ENCODE assay signal across 10 mouse cellular contexts in genomic region chr9:121936952-121937351, GRCm38 (mm10). TPM values are rescaled to one million over a fixed set of nuclear protein-coding genes. Genes with fewer than 3 reads are reported as not detected.
A peak's percentile ranks its signal among the peaks of the same experiment; 100 is the strongest.
DNase-seq lines count a peak whose midpoint lies in the region; ATAC-seq and TF ChIP-seq lines count a peak whose summit lies in the region.
"Had no signal": no experiment of that assay in that cellular context is flagged by ENCODE, and none has a peak within 500 bp of the region (broad histone marks: within the 10 kb centered on the region; RNA-seq: fewer than 3 reads in every experiment).

No protein-coding gene starts in this region.

- no peak overlapping the region for H3K9ac ChIP-seq in limb, embryonic 14.5 days (ENCODE audit: low read depth, low read length, severe bottlenecking)
- H3K9ac ChIP-seq: embryonic facial prominence, embryonic 15.5 days had no signal

- no peak for TF ChIP-seq POLR2A in limb, embryonic 14.5 days (IDR thresholded peaks at IDR 0.05; ENCODE audit: borderline replicate concordance, extremely low read depth, insufficient read depth, insufficient read length)

- no peaks in the 10 kb centered on the region for H3K4me1 ChIP-seq in limb, embryonic 14.5 days (ENCODE audit: control insufficient read depth, insufficient read depth, low read length)
- H3K4me1 ChIP-seq: embryonic facial prominence, embryonic 15.5 days had no signal

- peak overlapping the region; percentile 39; the same call in 1 of the 2 replicates for H3K4me2 ChIP-seq in limb, embryonic 14.5 days (replicated peaks; ENCODE audit: low read depth, low read length, severe bottlenecking)

- no peaks in the 10 kb centered on the region for H3K36me3 ChIP-seq in limb, embryonic 14.5 days (ENCODE audit: control insufficient read depth, insufficient read depth, low read length)
- H3K36me3 ChIP-seq: embryonic facial prominence, embryonic 15.5 days had no signal

- no peaks in the 10 kb centered on the region for H3K9me3 ChIP-seq in limb, embryonic 14.5 days (ENCODE audit: control insufficient read depth, low read length)
- H3K9me3 ChIP-seq: embryonic facial prominence, embryonic 15.5 days had no signal

- H3K27ac ChIP-seq in limb, embryonic 14.5 days (replicated peaks; ENCODE audit: low read depth, low read length): no peak overlapping the region
- H3K27ac ChIP-seq: embryonic facial prominence, embryonic 15.5 days had no signal

- no peak overlapping the region for H3K4me3 ChIP-seq in limb, embryonic 14.5 days (replicated peaks; ENCODE audit: low read length)

- ATAC-seq in limb, embryonic 14.5 days (ENCODE audit: low FRiP score, low read depth): no peak

- peak; percentile 34 for DNase-seq in retina, postnatal 1 day
- no peak for DNase-seq in retina, embryonic 14.5 days (ENCODE audit: low spot score)
- DNase-seq in cerebellum, adult 9-11 months: peak; percentile 59
- no peak for DNase-seq in limb, embryonic 14.5 days (ENCODE audit: low spot score)
- DNase-seq in testis, postnatal 14 days (ENCODE audit: low spot score): peak; percentile 68
- no peak for DNase-seq in gastrocnemius, adult 8-10 months (ENCODE audit: low spot score in 2 of 2)
- DNase-seq in yolk sac, embryonic 10.5 days (ENCODE audit: low spot score): no peak

- H3K27me3 ChIP-seq in limb, embryonic 14.5 days (ENCODE audit: control insufficient read depth, insufficient read depth, low read length): no peaks in the 10 kb centered on the region
- H3K27me3 ChIP-seq: embryonic facial prominence, embryonic 15.5 days had no signal

- WGBS in limb, embryonic 14.5 days: 81% methylated on average over 1 of the region's 1 CpGs

RNA-seq across cellular contexts. Expression of gene Fam198a, which starts 13.8 kb away (rescaled TPM):
- 8.7 and 11.4 TPM in 2 replicates for polyA plus RNA-seq in limb, embryonic 14.5 days (2012; rRNA removed)
- 6.4 and 6.7 TPM in 2 replicates for polyA plus RNA-seq in limb, embryonic 14.5 days (2014; fragmentation: Nextera tagmentation; extraction: Ambion mirVana)
- under 1 TPM; 0.31 to 0.94 (median 0.60) TPM for total RNA-seq in gastrocnemius, adult 8-10 months (2022)
- total RNA-seq: hematopoietic stem cell, adult 5-6 weeks had no signal

RNA-seq across cellular contexts. Expression of gene Cyp8b1, which starts 20.8 kb away (rescaled TPM):
- polyA plus RNA-seq in limb, embryonic 14.5 days (2012; rRNA removed): not detected in 2 replicates
- polyA plus RNA-seq in limb, embryonic 14.5 days (2014; fragmentation: Nextera tagmentation; extraction: Ambion mirVana): not detected in 2 replicates
- not detected for total RNA-seq in gastrocnemius, adult 8-10 months (2022)
- total RNA-seq: hematopoietic stem cell, adult 5-6 weeks; left cerebral cortex, postnatal 25 days had no signal
- polyA plus RNA-seq: embryonic facial prominence, embryonic 15.5 days had no signal

RNA-seq across cellular contexts. Expression of gene Ackr2, which starts 38.8 kb away (rescaled TPM):
- 0.25 and 0.32 TPM in 2 replicates for polyA plus RNA-seq in limb, embryonic 14.5 days (2012; rRNA removed)
- 0.26 and 0.40 TPM in 2 replicates for polyA plus RNA-seq in limb, embryonic 14.5 days (2014; fragmentation: Nextera tagmentation; extraction: Ambion mirVana)
- total RNA-seq in gastrocnemius, adult 8-10 months (2022): 1 to 10 TPM in 1 of 4 experiments, under 1 TPM in 3; 0.61 to 1.2 (median 0.64) TPM
- total RNA-seq: hematopoietic stem cell, adult 5-6 weeks had no signal

RNA-seq across cellular contexts. Expression of gene Pomgnt2, which starts 60.0 kb away (rescaled TPM):
- 20.3 and 24.6 TPM in 2 replicates for polyA plus RNA-seq in limb, embryonic 14.5 days (2012; rRNA removed)
- 14.6 and 15.9 TPM in 2 replicates for polyA plus RNA-seq in limb, embryonic 14.5 days (2014; fragmentation: Nextera tagmentation; extraction: Ambion mirVana)
- 10 to 100 TPM; 14.1 to 17.8 (median 16.4) TPM for total RNA-seq in gastrocnemius, adult 8-10 months (2022)

Comparison
In these comparisons a context has a peak if more than half of its experiments do, and no peak if none do; other contexts are left out.
1. DNase-seq: peak in retina, postnatal 1 day (single experiment), cerebellum, adult 9-11 months (single experiment) and testis, postnatal 14 days (single experiment); none in retina, embryonic 14.5 days (single experiment), limb, embryonic 14.5 days (single experiment), gastrocnemius, adult 8-10 months (0 of 2) and yolk sac, embryonic 10.5 days (single experiment).